Mouse (Mus musculus) liver, embryonic 16.5 days (tissue): ENCODE measurements at regions not wholly inside any gene's neighbourhood (a gene's known extent, or its start where the extent isn't known, plus 50 kb on each side); places are given as distances from the start of the nearest gene placed in this dataset.

ENCODE experiments used
- ATAC-seq: fragments of 200-750 bp; cut with Nextera tagmentation; 2 replicates; pipeline ENCODE4 v1.8.0; 2017; ENCODE audit warnings: low read depth, mild to moderate bottlenecking, moderate number of reproducible peaks, moderate library complexity
- H3K27ac ChIP-seq: fragments of 300-500 bp; sonication (generic); 2 replicates; pipeline ENCODE4 v1.5.1; 2014; ENCODE audit warnings: mild to moderate bottlenecking, low read length
- H3K27me3 ChIP-seq: fragments of 300-500 bp; sonication (generic); 2 replicates; pipeline ENCODE4 v1.6.1; 2014; ENCODE audit warnings: low read depth, low read length, mixed read lengths; ENCODE audit not compliant: control insufficient read depth, insufficient read depth
- H3K36me3 ChIP-seq: fragments of 300-500 bp; sonication (generic); 2 replicates; pipeline ENCODE4 v1.6.1; 2014; ENCODE audit warnings: mild to moderate bottlenecking; ENCODE audit not compliant: control insufficient read depth, insufficient read depth
- H3K4me1 ChIP-seq: fragments of 300-500 bp; sonication (generic); 2 replicates; pipeline ENCODE4 v1.6.1; 2014; ENCODE audit warnings: low read depth, low read length, mixed read lengths; ENCODE audit not compliant: control insufficient read depth
- H3K4me2 ChIP-seq: fragments of 300-500 bp; sonication (generic); 2 replicates; pipeline ENCODE4 v1.6.1; 2014; ENCODE audit warnings: low read depth, low read length, mixed read lengths
- H3K4me3 ChIP-seq: fragments of 300-500 bp; sonication (generic); 2 replicates; pipeline ENCODE4 v1.5.1; 2014; ENCODE audit warnings: low read depth, mild to moderate bottlenecking, low read length
- H3K9ac ChIP-seq: fragments of 300-500 bp; sonication (generic); 2 replicates; pipeline ENCODE4 v1.6.1; 2014; ENCODE audit warnings: low read depth, low read length
- H3K9me3 ChIP-seq: fragments of 300-500 bp; sonication (generic); replicated peaks from 2 replicates; pipeline ENCODE4 v1.6.1; 2016; ENCODE audit warnings: low read length; ENCODE audit not compliant: control insufficient read depth
- WGBS: fragments of 180-500 bp; shearing (Covaris S2); extraction: QIAGEN DNeasy Blood & Tissue Kit; methylation state at CpG from one replicate; pipeline ENCODE4 v1.1.7; 2014; ENCODE audit not compliant: insufficient replicate concordance; 5-methylcytosine and 5-hydroxymethylcytosine counted together

DNA sequence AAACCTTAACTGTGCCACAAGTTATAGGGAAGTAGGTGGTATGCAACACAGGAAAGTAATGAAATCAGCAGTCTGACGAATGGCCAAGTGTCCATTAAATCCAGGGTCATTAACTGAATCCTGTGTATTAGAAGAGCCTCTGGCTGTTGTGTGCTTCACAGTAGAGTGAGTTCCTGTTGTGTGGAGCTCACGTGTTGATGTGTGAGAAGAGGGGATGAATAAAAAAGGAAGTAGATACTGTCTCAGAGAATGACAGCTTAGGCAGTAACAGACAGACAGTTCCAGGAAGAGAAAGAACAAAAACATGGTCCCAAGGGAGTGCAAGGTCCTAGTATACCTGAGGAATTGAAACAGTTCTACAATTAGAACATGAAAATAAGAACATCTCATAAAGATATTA, 463.1 kb upstream of the Zfp462 start:
- Histone ChIP-seq H3K27me3 (no peaks in the 10 kb centered on the region), H3K4me2 (no peak overlapping the region), H3K9me3 (no peaks in the 10 kb centered on the region), H3K27ac (no peak overlapping the region), H3K9ac (no peak overlapping the region), H3K4me1 (no peaks in the 10 kb centered on the region), H3K4me3 (no peak overlapping the region), H3K36me3 (no peaks in the 10 kb centered on the region)
- 14% methylated on average over 2 of the region's 2 CpGs for WGBS
- ATAC-seq = no peak

DNA sequence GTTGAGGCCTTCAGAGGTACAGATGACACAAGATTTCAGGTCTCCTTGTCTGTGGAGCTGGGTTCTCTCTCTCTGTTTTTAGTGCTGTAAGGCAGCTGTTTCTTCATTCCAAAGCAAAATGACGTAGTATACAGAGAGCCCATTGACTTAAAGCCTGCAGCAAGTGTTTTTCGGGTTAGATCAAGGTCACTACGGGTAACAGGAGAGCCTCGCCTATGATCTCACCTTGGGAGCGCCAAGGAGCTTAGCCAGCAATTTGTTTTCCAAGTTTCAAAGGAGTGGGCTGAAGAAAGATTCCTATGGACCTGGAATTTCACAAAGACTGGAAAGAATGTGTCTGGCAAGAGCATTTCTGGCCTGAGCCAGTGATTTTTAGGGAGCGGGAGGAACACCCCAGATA, 451.8 kb upstream of the Zfp462 start:
- Histone ChIP-seq H3K9me3 (no peaks in the 10 kb centered on the region), H3K4me3 (no peak overlapping the region), H3K4me2 (no peak overlapping the region), H3K36me3 (no peaks in the 10 kb centered on the region), H3K27ac (no peak overlapping the region), H3K9ac (no peak overlapping the region), H3K27me3 (no peaks in the 10 kb centered on the region), H3K4me1 (no peaks in the 10 kb centered on the region)
- ATAC-seq = no peak
- 69% methylated on average over 6 of the region's 6 CpGs for WGBS

GRCm38 (mm10) chr4:54497312-54497994, 447.4 kb upstream of the Zfp462 start:
- no peak overlapping the region for H3K4me3 ChIP-seq
- no peaks in the 10 kb centered on the region for H3K36me3 ChIP-seq
- 75% methylated on average over 2 of the region's 2 CpGs for WGBS
- no peak overlapping the region for H3K9ac ChIP-seq
- no peak overlapping the region for H3K27ac ChIP-seq
- no peak overlapping the region for H3K4me2 ChIP-seq
- ATAC-seq = no peak
- no peaks in the 10 kb centered on the region for H3K4me1 ChIP-seq
- no peaks in the 10 kb centered on the region for H3K9me3 ChIP-seq
- no peaks in the 10 kb centered on the region for H3K27me3 ChIP-seq

DNA sequence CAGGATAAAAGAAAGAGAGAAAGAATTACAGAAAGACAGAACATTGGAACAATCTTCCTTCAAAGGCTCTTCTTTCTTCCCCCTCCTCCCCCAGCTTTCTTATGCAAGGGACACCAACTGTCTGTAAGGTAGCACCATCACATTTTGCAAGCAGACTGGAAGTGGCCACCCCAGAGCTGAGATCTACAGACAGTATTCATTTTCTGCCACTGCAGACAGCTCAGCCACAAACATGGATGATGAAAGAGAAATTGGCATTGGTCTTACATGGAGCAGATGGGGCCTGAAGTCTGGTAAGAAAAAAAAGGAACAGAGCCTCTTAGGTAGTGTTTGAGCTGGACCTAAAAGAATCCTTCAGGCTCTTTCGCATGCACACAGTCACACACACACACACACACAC, 428.9 kb upstream of the Zfp462 start:
- Histone ChIP-seq H3K4me1 (no peaks in the 10 kb centered on the region), H3K4me2 (no peak overlapping the region), H3K27ac (no peak overlapping the region), H3K27me3 (no peaks in the 10 kb centered on the region), H3K4me3 (no peak overlapping the region), H3K9me3 (no peaks in the 10 kb centered on the region), H3K9ac (no peak overlapping the region), H3K36me3 (no peaks in the 10 kb centered on the region)
- no peak; the same call in 1 of the 2 replicates for ATAC-seq
- WGBS = 50% methylated on average over 1 of the region's 1 CpGs

- Histone ChIP-seq H3K27me3 (no peaks in the 10 kb centered on the region), H3K27ac (0 out of 2 replicates have a peak overlapping the region, but pooled peaks have one; percentile 10), H3K4me1 (no peaks in the 10 kb centered on the region), H3K9ac (no peak overlapping the region), H3K36me3 (no peaks in the 10 kb centered on the region), H3K4me2 (no peak overlapping the region), H3K9me3 (no peaks in the 10 kb centered on the region), H3K4me3 (no peak overlapping the region)
- ATAC-seq = no peak; the same call in 1 of the 2 replicates
- WGBS = 15% methylated on average over 5 of the region's 5 CpGs
These were observed 421.6 kb upstream of the Zfp462 start for GRCm38 (mm10) chr4:54523283-54523682.

GRCm38 (mm10) chr4:54526003-54526586, 418.8 kb upstream of the Zfp462 start:
- Histone ChIP-seq H3K36me3 (no peaks in the 10 kb centered on the region), H3K27ac (no peak overlapping the region), H3K27me3 (no peaks in the 10 kb centered on the region), H3K4me1 (no peaks in the 10 kb centered on the region), H3K9ac (no peak overlapping the region), H3K9me3 (no peaks in the 10 kb centered on the region), H3K4me2 (no peak overlapping the region), H3K4me3 (no peak overlapping the region)
- 65% methylated on average over 5 of the region's 5 CpGs for WGBS
- ATAC-seq = no peak

- no peaks in the 10 kb centered on the region for H3K9me3 ChIP-seq
- no peak overlapping the region for H3K27ac ChIP-seq
- no peaks in the 10 kb centered on the region for H3K27me3 ChIP-seq
- H3K9ac ChIP-seq = no peak overlapping the region
- no peak overlapping the region for H3K4me2 ChIP-seq
- H3K4me1 ChIP-seq = no peaks in the 10 kb centered on the region
- H3K36me3 ChIP-seq = no peaks in the 10 kb centered on the region
- WGBS = 34% methylated on average over 2 of the region's 2 CpGs
- peak; percentile 59 for ATAC-seq
- no peak overlapping the region for H3K4me3 ChIP-seq
These were observed 417.2 kb upstream of the Zfp462 start for GRCm38 (mm10) chr4:54527660-54528059.

GRCm38 (mm10) chr4:54531739-54532138, 413.1 kb upstream of the Zfp462 start:
- H3K9ac ChIP-seq = no peak overlapping the region
- H3K27me3 ChIP-seq = no peaks in the 10 kb centered on the region
- 38% methylated on average over 2 of the region's 2 CpGs for WGBS
- ATAC-seq = no peak
- no peak overlapping the region for H3K27ac ChIP-seq
- H3K4me3 ChIP-seq = no peak overlapping the region
- no peaks in the 10 kb centered on the region for H3K36me3 ChIP-seq
- no peaks in the 10 kb centered on the region for H3K9me3 ChIP-seq
- H3K4me1 ChIP-seq = no peaks in the 10 kb centered on the region
- H3K4me2 ChIP-seq = no peak overlapping the region

DNA sequence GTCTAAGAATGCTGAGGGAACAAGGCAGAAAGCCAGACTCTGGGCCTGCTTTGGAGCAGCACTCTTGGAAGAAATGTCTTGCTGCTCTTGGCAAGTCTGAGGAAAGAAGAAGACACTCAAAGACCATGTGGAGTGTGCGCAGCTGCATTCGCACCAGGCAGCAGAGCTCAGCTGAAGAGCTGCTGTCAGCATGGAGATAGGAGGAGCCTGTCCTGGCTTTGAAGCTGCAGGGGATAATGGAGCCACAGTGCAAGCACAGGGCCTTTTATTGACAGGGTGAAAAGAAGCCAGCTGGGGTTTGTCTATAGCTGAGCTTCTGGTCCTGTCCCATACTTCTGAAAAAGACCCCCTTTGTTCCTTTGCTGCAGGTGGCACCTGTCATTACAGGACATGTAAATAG, 411.0 kb upstream of the Zfp462 start:
- no peaks in the 10 kb centered on the region for H3K27me3 ChIP-seq
- H3K4me1 ChIP-seq = no peaks in the 10 kb centered on the region
- 58% methylated on average over 2 of the region's 2 CpGs for WGBS
- ATAC-seq = no peak
- H3K9me3 ChIP-seq = no peaks in the 10 kb centered on the region
- no peaks in the 10 kb centered on the region for H3K36me3 ChIP-seq
- no peak overlapping the region for H3K27ac ChIP-seq
- no peak overlapping the region for H3K9ac ChIP-seq
- H3K4me3 ChIP-seq = no peak overlapping the region
- H3K4me2 ChIP-seq = no peak overlapping the region
